Mouse (Mus musculus): Measurements from ENCODE around the gene Epc2. TPM values are rescaled to one million over a fixed set of nuclear protein-coding genes. Genes with fewer than 3 reads are reported as not detected.

The Epc2 gene
- total RNA-seq, 2 experiments from 2014 or later: 36.2 to 43.7 TPM

DNA sequence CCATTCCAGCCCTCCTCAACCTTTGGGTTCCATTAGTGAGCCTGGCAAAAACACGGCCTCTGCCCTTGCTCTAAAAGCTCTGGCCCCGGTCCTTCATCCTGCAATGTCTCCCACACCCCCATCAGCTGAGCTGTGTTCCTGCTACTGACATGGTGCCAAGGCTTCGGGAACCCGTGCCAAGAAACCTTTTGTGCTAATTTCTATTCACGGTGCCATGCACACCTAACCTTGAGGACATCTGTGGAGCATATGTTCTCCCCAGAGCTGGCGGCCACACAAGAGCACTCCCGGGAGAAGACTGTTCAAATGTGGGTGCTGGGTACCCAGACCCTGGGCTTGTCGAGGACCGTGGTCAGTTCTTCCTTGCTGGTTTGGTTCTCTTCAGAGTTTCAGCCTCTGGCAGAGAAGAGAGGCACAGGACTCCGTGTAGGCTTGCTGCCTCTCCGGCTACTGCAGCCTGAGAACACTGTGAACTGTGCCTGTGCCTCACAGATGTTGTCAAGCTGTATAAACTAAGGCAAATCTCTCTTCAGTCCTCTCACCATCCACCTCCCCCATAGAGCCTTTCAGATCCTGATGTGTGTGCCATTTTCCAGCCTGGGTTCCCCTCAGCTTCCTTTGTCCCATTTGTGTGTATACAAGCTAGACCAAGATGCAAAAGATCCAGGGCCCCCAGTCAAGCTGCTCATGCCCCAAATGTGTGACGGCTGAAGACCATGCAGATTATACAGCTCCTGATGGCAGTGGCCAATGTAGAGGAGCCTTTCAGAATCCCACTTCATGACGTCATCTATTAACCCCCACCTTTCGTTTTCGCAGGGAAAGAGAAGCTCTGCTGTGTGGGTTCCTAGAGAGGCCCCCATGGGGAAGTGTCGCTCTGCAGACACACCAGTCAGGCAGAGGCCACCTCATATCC, 118.8 kb downstream of the Epc2 start:
- ATAC-seq (ENCODE audit: poor library complexity, severe bottlenecking): no peak

DNA sequence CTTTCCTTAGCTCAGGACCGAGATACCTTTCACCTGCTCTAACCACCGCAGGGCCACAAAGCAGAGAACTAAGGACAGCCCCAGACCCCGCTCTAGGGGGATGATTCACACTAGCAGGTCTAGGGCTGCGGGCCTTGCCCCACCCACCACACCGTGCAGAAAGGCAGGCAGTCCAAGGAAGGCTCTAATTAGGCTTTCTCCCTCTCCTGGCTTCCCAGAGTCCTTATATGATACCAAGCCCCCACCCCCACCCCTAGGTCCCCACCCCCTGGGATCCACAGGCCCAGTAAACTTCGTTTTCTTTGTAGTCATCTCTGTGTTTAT, 119.5 kb downstream of the Epc2 start:
- no peak for ATAC-seq (ENCODE audit: poor library complexity, severe bottlenecking)

GRCm38 (mm10) chr2:49571159-49571920, 120.1 kb downstream of the Epc2 start:
- ATAC-seq (ENCODE audit: poor library complexity, severe bottlenecking): no peak

- no peak for ATAC-seq (ENCODE audit: poor library complexity, severe bottlenecking)
Observed at GRCm38 (mm10) chr2:49572111-49572642, 120.9 kb downstream of the Epc2 start.

DNA sequence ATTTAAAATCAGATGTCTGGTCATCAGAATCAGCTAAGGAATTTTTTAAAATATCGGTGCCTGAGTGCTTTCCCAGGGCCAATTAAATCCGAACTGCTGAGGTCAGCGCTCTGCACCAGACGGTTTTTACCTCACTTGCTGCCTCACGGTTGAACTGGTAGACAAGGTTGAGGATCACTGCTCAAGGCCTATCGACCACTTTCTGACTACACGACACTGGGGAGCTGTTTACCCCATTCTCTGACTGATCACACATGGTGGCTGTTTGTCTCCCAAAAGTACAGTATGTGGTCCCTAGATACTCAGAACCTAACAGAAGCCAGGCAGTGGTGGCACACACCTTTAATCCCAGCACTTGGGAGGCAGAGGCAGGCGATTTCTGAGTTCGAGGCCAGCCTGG, 121.4 kb downstream of the Epc2 start:
- ATAC-seq (ENCODE audit: poor library complexity, severe bottlenecking): no peak

DNA sequence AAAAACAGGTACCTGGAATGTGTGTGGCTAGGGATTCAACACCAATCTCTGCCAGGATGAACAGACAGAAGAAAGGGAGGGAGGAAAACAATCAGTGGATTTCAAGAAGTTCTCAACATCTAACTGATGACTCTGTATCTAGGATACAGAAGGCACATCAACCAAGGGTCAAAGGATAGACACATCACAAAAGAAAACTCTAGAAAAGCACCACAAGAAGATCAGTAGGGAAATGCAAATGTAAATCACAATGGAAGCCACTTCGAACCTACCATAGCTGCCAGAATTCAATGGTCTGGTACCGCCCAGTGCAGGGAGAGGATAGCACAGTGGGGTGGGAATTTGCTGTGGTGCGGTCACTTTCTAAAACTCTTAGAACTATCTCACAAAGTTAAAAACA, 122.0 kb downstream of the Epc2 start:
- no peak for ATAC-seq (ENCODE audit: poor library complexity, severe bottlenecking)

DNA sequence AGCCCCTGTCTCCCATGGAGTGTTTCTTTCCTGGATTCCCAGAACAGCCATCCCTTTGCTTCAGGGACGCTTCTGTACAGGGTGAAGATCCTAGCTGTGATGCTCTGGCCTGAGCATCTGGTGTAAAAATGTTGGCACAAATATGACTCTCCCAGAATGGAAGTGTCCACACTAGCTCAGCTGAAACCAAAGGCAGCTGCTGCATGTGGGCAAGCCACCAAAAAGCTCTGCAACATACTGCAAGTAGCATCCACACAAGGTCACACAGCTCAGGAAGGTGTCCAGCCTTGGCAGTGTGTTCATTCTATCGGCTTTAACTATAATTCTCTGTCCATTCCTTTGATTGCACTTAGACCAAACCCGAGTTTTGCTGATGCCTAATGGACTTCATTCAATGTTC, 129.3 kb downstream of the Epc2 start:
- ATAC-seq (ENCODE audit: poor library complexity, severe bottlenecking): no peak

GRCm38 (mm10) chr2:49582546-49582945, 131.3 kb downstream of the Epc2 start:
- no peak for ATAC-seq (ENCODE audit: poor library complexity, severe bottlenecking)

- no peak for ATAC-seq (ENCODE audit: poor library complexity, severe bottlenecking)
Observed at GRCm38 (mm10) chr2:49583311-49583710, 132.0 kb downstream of the Epc2 start.

DNA sequence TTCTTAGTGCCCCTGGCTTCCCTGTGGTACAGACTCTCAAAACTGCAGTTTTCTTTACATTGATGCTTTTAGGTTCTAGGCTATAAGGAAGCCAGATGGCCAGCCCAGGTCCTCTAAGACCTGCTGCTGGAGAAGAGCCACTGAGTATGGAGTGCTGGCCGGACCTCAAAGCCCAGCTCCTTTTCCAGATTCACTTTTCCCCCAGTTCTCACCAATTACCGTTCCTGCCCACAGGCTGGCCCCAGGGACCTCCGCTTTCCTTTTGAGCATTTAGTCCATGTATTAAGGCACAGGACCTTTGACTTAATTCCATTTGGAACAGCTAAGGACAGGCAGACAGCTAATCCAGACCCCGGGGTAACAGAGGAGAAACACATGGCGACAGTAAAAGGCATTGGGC, 139.2 kb downstream of the Epc2 start:
- ATAC-seq (ENCODE audit: poor library complexity, severe bottlenecking): no peak

DNA sequence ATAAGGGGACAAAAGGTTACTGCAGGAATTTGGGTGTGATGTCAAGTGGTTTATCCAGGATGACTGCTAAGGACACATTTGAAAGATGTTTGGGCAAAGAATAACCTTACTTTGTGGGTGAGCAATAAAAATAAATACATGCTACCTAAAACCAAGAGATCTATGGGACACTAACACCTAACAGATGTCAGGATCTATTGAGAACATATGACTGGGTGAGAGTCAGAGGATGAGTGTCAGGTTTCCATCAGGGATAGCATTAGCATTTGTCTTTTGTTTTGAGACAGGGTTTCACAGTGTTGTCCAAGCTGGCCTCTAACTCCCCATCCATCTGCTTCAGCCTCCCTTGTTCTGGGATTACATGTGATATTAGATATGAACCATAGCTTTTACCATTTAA, 141.6 kb downstream of the Epc2 start:
- no peak for ATAC-seq (ENCODE audit: poor library complexity, severe bottlenecking)

- ATAC-seq (ENCODE audit: poor library complexity, severe bottlenecking): no peak
Observed at GRCm38 (mm10) chr2:49594886-49595285, 143.6 kb downstream of the Epc2 start.

- no peak for ATAC-seq (ENCODE audit: poor library complexity, severe bottlenecking)
Observed at GRCm38 (mm10) chr2:49596318-49596717, 145.0 kb downstream of the Epc2 start.

- ATAC-seq (ENCODE audit: poor library complexity, severe bottlenecking): no peak
Observed at GRCm38 (mm10) chr2:49600021-49600681, 148.9 kb downstream of the Epc2 start.

Other genes starting within 250 kb of the Epc2 start
- gene Kif5c, start 167.8 kb downstream of the Epc2 start, total RNA-seq (2015): 0.13 and 0.16 TPM in 2 replicates
- 0.15 and 0.28 TPM in 2 replicates for gene Kif5c, start 167.8 kb downstream of the Epc2 start, total RNA-seq (2017)

Measured in megakaryocyte, adult 5-6 weeks (primary cell).